Mouse (Mus musculus): ENCODE results near the gene Btbd16. TPM values are rescaled to one million over a fixed set of nuclear protein-coding genes. Genes with fewer than 3 reads are reported as not detected.

Gene Btbd16
- not detected in 4 replicates for total RNA-seq (2023)

DNA sequence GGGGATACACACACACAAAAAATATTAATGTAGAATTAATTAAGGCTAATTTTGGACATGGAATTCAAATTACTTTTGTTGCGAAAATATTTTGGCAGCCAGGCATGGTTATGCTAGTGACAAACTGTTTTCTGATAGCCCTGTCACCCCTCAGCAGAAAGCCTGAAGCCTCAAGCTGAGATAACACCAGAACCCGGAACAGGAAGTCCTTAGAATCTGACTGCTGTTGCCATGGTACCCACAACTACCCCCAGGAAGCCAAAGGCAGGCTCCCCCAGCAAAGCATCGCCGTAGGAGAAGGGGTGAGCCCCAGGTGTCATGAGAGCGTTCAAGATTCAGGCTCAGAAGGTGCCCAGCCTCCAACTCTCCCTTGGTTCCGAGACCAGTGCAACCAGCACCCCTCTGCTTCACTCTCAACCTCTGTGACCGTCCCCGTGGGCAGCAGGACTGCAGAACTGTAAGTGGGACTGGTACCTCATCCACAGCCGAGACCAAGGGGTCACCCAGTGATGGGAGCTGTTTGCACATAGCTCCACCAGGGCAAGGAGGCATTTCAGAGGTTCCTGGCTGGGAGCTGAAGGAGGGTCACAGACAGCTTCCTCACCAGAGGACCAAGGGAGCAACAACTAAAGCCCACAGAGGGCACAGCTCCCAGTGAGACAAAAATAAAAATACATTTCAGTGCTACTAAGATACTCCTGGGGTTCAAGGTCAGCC is at the start of gene Btbd16:
Gene Btbd16, plus strand, starts transcription at position 156 of the 717 bp plus-strand sequence.

DNA sequence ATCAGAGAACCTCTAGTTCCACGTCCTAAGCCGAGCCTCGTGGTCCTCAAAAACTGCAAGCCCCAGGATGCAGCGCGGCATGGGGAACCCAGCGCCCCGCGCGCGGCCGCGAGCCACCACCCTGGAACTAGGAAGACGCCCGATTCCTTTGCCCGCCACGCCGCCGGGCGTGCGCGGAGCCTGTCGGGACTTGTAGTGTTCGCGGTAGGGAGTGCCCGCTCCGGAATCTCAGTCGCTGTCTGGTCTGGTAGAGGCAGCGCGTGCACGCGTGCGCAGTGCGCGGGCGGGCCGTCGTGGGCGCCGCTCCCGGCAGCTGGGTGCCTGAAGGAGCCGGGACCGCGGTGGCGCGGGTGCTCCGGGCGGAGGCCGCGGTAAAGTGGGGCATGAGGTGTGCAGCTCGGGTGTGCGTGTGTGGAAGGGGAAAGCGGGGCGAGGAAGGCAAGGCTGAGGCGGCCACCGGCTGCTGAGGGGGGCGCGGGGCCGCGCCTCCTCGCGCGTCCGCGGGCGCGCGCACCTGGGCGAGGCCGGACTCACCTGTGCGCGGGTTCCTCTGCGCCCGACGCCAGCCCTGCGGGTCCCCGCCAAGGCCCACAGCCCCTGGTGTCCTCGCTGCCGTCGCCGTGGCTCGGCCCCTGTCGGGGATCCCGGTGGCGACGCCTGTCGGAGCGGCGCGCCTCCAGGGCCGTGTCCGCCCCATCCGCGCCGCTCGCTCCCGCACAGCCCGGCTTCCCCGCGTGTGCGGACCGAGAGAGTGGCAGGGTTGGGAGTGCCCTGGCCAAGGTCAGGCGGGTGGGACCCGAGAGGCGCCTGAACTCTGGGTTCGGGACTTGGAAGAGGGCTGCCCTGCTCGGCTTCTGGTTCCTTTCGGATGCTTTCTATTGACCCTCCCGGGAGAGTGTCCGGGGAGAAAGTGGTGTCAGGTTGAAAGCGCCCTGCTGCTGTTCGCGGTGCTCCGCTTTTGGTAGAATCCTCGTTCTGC is 92.0 kb downstream of the Btbd16 start, which contains the start of gene Plekha1:
Gene Plekha1, plus strand, starts transcription at position 144 of the 979 bp plus-strand sequence.

Other genes with a start within 250 kb of the Btbd16 start
- gene Nsmce4a, start 201.0 kb upstream of the Btbd16 start, total RNA-seq (2023) = 128 to 136 TPM (median 132 TPM) in 4 replicates
- gene Tacc2, start 196.6 kb upstream of the Btbd16 start, total RNA-seq (2023) = 1.1 to 2.0 TPM (median 1.4 TPM) in 4 replicates
- gene Plekha1, start 91.7 kb downstream of the Btbd16 start, total RNA-seq (2023) = 43.1 to 56.6 TPM (median 47.6 TPM) in 4 replicates
- gene Htra1, start 162.0 kb downstream of the Btbd16 start, total RNA-seq (2023) = 0.28 TPM in 1 of 4 replicates, not detected in the others